Mouse (Mus musculus) CH12.LX (cell line): Measurements from ENCODE around the gene Ascl1. TPM values are rescaled to one million over a fixed set of nuclear protein-coding genes. Genes with fewer than 3 reads are reported as not detected.

Experiments
- DNase-seq: peaks from one replicate; pipeline ENCODE4 v3.0.0-alpha.2; 2013; ENCODE audit errors: extremely low read depth
- H3K27ac ChIP-seq: 2 replicates; pipeline ENCODE4 v1.5.1; 2012; ENCODE audit warnings: low read depth, mild to moderate bottlenecking, control low read depth, moderate library complexity; ENCODE audit not compliant: insufficient read depth
- H3K27me3 ChIP-seq: replicated peaks from 2 replicates; pipeline ENCODE3; 2012; ENCODE audit warnings: inconsistent platforms
- H3K36me3 ChIP-seq, 2 experiments: replicated peaks in 1 of 2; 2 replicates each; pipeline versions ENCODE3 to v1.6.1; 2012; ENCODE audit warnings: inconsistent platforms in 1 of 2, low read length in 1 of 2, mild to moderate bottlenecking in 1 of 2, mixed read lengths in 1 of 2, moderate library complexity in 1 of 2; ENCODE audit not compliant: control insufficient read depth in 1 of 2, insufficient read depth in 1 of 2
- H3K4me1 ChIP-seq, 2 experiments: 2 replicates each; pipeline ENCODE4 v1.6.1; 2012; ENCODE audit warnings: inconsistent platforms in 1 of 2, moderate library complexity in 1 of 2; ENCODE audit not compliant: insufficient read depth in 2 of 2, control insufficient read depth in 1 of 2
- H3K4me2 ChIP-seq: 2 replicates; pipeline ENCODE4 v1.6.1; 2012; ENCODE audit warnings: low read depth, mild to moderate bottlenecking, control low read depth; ENCODE audit not compliant: poor library complexity, insufficient read depth, severe bottlenecking
- H3K4me3 ChIP-seq, 3 experiments: fragments of 150-350 bp in 1 of 3; sonication (generic) in 1 of 3; replicated peaks in 1 of 3; 2 replicates each; pipeline versions ENCODE3 to v1.5.1; 2011 to 2012; ENCODE audit warnings: low read depth in 2 of 3, low read length in 2 of 3, mild to moderate bottlenecking in 2 of 3, moderate library complexity in 2 of 3, control low read depth in 1 of 3, improper control_type of control experiment in 1 of 3, inconsistent platforms in 1 of 3, mixed read lengths in 1 of 3; ENCODE audit not compliant: poor library complexity in 1 of 3
- H3K79me2 ChIP-seq: replicated peaks from 2 replicates; pipeline ENCODE4 v1.6.1; 2012; ENCODE audit warnings: mild to moderate bottlenecking, moderate library complexity; ENCODE audit not compliant: control insufficient read depth, poor library complexity, insufficient read depth, severe bottlenecking; ENCODE audit errors: extremely low read depth
- H3K9ac ChIP-seq: 2 replicates; pipeline ENCODE4 v1.6.1; 2012; ENCODE audit warnings: low read depth, mild to moderate bottlenecking, control low read depth, moderate library complexity; ENCODE audit not compliant: insufficient read depth
- H3K9me3 ChIP-seq: replicated peaks from 2 replicates; pipeline ENCODE3; 2012; ENCODE audit warnings: low read length, inconsistent platforms, mixed read lengths
- CHD2 ChIP-seq: IDR thresholded peaks from 2 replicates; pipeline ENCODE4 v1.6.1; 2011; ENCODE audit warnings: low read length, improper control_type of control experiment
- EP300 ChIP-seq: IDR thresholded peaks from 2 replicates; pipeline ENCODE4 v1.6.1; 2011; ENCODE audit warnings: low read length, improper control_type of control experiment
- dilution Hi-C: fragments of 300-500 bp; cut with MboI; formaldehyde crosslinking; loops from 2 replicates; pipeline ENCODE4 v1.14.3; 2020; ENCODE audit warnings: low sequenced_read_pairs; ENCODE audit not compliant: extremely low pct_unique_long_range_greater_than_20kb, extremely low pct_ligation_motif_present
- in situ Hi-C: fragments of 300-500 bp; cut with MboI; formaldehyde crosslinking; loops from 3 replicates; pipeline ENCODE4 v1.14.3; 2019; ENCODE audit warnings: low sequenced_read_pairs, low pct_ligation_motif_present, low pct_unique_long_range_greater_than_20kb, mixed read lengths
- polyA plus RNA-seq: library from polyadenylated mRNA; unstranded; fragments of >175 nt; gene quantifications from 2 replicates; pipeline ENCODE4 v1.2.1, GENCODE M21; 2012; ENCODE audit warnings: low read depth; ENCODE audit not compliant: insufficient read length
- total RNA-seq, 2 experiments: library from RNA; depleted of rRNA; stranded (reverse); fragments of 300-350 nt in 1 of 2; fragments of >200 nt in 1 of 2; gene quantifications; 2 replicates each; pipeline ENCODE4 v1.2.3; 2012 to 2014

Gene Ascl1
- total and polyA plus RNA-seq, 3 experiments = not detected

DNA sequence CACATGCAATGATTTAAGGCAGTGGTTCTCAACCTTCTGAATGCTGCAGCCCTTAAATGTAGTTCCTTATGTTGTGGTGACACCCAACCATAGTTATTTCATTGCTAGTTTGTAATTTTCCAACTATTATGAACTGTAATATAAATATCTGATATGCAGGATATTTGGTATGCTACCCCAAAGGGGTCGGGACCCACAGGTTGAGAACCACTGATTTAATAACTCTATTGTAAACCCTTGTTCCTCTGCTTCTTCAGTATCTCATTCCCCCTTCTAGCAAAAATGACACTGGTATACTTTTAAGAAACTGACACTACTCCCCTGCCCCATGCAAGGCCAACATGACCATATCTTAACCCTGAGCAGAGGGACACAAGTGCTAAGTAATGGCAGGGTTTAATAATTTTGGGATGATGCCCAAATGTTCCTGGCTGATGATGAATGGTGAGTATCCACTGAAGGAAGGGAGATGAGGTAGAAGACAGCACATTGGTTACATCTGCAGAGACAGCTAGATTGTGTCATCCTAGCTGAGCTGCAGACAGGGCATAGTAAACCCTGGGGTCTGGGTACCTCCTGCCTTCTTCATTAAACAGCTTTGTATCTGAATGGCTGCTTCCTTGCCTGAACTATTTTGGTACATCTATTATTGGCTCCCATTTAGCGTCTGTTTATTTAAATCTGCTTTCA, 47.2 kb downstream of the Ascl1 start:
- Histone ChIP-seq H3K36me3 (no peaks in the 10 kb centered on the region), H3K27ac (no peak overlapping the region), H3K9ac (no peak overlapping the region), H3K79me2 (no peaks in the 10 kb centered on the region), H3K4me3 (no peak overlapping the region), H3K9me3 (no peaks in the 10 kb centered on the region), H3K4me1 (peaks cover 5 to 8% of the 10 kb centered on the region in 2 experiments; a peak in 3 of 4 replicates), H3K4me2 (no peak overlapping the region), H3K27me3 (no peaks in the 10 kb centered on the region)
- in situ Hi-C loops (no loop called here), dilution Hi-C loops (no loop called here)
- peak; percentile 63; the same call in 1 of the 2 replicates for TF ChIP-seq CHD2
- TF ChIP-seq EP300 = no peak
- DNase-seq = no peak

Other genes starting within 250 kb of the Ascl1 start
- gene Pah, start 28.1 kb upstream of the Ascl1 start, total RNA-seq (2012; rRNA removed) = not detected in 2 replicates
- gene Pah, start 28.1 kb upstream of the Ascl1 start, total RNA-seq (2014; rRNA removed) = not detected in 2 replicates
- gene Pah, start 28.1 kb upstream of the Ascl1 start, polyA plus RNA-seq = not detected in 2 replicates